ENCODE assay signal across 20 mouse cellular contexts in genomic region chr6:142955281-142955680, GRCm38 (mm10). TPM values are rescaled to one million over a fixed set of nuclear protein-coding genes. Genes with fewer than 3 reads are reported as not detected.
"Had no signal": no experiment of that assay in that cellular context is flagged by ENCODE, and none has a peak within 500 bp of the region (broad histone marks: within the 10 kb centered on the region; RNA-seq: fewer than 3 reads in every experiment).

No protein-coding gene starts in this region.

- H3K4me3 ChIP-seq: limb, embryonic 15.5 days; lung, embryonic 15.5 days; midbrain, embryonic 13.5 days; midbrain, embryonic 15.5 days; neural tube, embryonic 13.5 days; neural tube, embryonic 15.5 days had no signal

- DNase-seq: lung, adult 2 months; lung, postnatal 14 days; lung, postnatal 4 days; retina, postnatal 1 day; right cerebral cortex, adult 18-20 months; right cerebral cortex, postnatal 25 days; right cerebral cortex, postnatal 4 days; spleen, adult 18-20 months; thymus, adult 18-20 months; thymus, postnatal 14 days; thymus, postnatal 36 days had no signal

- ATAC-seq: lung, postnatal 0 days; midbrain, embryonic 13.5 days; midbrain, embryonic 15.5 days had no signal

- H3K4me1 ChIP-seq: limb, embryonic 15.5 days; lung, embryonic 15.5 days had no signal

- H3K9ac ChIP-seq: limb, embryonic 15.5 days; lung, embryonic 15.5 days; midbrain, embryonic 13.5 days; midbrain, embryonic 15.5 days; neural tube, embryonic 13.5 days; neural tube, embryonic 15.5 days had no signal

- H3K9me3 ChIP-seq: limb, embryonic 15.5 days; lung, embryonic 15.5 days; midbrain, embryonic 13.5 days; midbrain, embryonic 15.5 days; neural tube, embryonic 13.5 days; neural tube, embryonic 15.5 days had no signal

- H3K27me3 ChIP-seq: limb, embryonic 15.5 days; lung, embryonic 15.5 days; midbrain, embryonic 13.5 days; midbrain, embryonic 15.5 days; neural tube, embryonic 13.5 days; neural tube, embryonic 15.5 days had no signal

- H3K36me3 ChIP-seq: limb, embryonic 15.5 days; lung, embryonic 15.5 days; midbrain, embryonic 15.5 days had no signal

- H3K27ac ChIP-seq: limb, embryonic 15.5 days; lung, embryonic 15.5 days; midbrain, embryonic 13.5 days; midbrain, embryonic 15.5 days; neural tube, embryonic 13.5 days; neural tube, embryonic 15.5 days had no signal

- H3K4me2 ChIP-seq: limb, embryonic 15.5 days; lung, embryonic 15.5 days; midbrain, embryonic 11.5 days; midbrain, embryonic 13.5 days; midbrain, embryonic 15.5 days; neural tube, embryonic 13.5 days; neural tube, embryonic 15.5 days had no signal

RNA-seq across cellular contexts. Expression of gene St8sia1, which starts 9.0 kb away (rescaled TPM):
- total RNA-seq: monocyte, adult 5-6 weeks had no signal
